Mouse (Mus musculus) lung, postnatal 0 days (tissue): ENCODE measurements around the gene Gng4.

Experiments
- CTCF ChIP-seq: IDR thresholded peaks from 2 replicates; pipeline ENCODE4 v1.5.1; 2016; ENCODE audit warnings: antibody characterized with exemption, mild to moderate bottlenecking
- EP300 ChIP-seq: IDR thresholded peaks from 2 replicates; pipeline ENCODE4 v1.6.1; 2016; ENCODE audit warnings: antibody characterized with exemption, mild to moderate bottlenecking, control low read depth

DNA sequence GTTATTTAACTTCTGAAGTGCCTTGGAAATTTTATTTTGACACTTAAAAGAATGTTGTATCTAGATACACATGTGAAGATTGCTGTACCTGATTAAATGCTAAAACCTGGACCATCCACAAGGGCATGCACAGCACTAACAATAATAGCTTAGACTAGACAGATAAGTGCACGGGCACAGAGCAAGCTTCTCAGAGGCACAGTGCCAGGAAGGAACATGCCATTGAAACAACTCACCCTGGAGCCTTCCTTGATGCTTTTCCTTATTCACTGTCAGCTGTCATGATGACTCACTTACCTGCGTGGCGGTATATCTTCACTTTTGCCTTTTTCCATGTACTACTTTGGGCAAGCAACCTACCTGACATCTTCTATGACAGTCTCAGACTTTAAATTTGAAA, 37.9 kb upstream of the Gng4 start:
- TF ChIP-seq CTCF = no peak
- TF ChIP-seq EP300 = no peak
